Mouse (Mus musculus) embryonic fibroblast, embryonic 13.5 days (primary cell): ENCODE measurements around the gene Batf2. TPM values are rescaled to one million over a fixed set of nuclear protein-coding genes. Genes with fewer than 3 reads are reported as not detected.

ENCODE experiments used
- H3K27ac ChIP-seq: 2 replicates; pipeline ENCODE4 v1.5.1; 2012; ENCODE audit warnings: low read length, control low read depth, inconsistent platforms; ENCODE audit not compliant: insufficient read depth
- H3K4me1 ChIP-seq: 2 replicates; pipeline ENCODE4 v1.6.1; 2011; ENCODE audit warnings: low read length; ENCODE audit not compliant: control insufficient read depth, insufficient read depth
- H3K4me3 ChIP-seq: 2 replicates; pipeline ENCODE4 v1.5.1; 2011; ENCODE audit warnings: mild to moderate bottlenecking, control low read depth, low read length; ENCODE audit not compliant: insufficient read depth
- CTCF ChIP-seq: IDR thresholded peaks from 2 replicates; pipeline ENCODE4 v1.5.1; 2011; ENCODE audit warnings: mild to moderate bottlenecking, control low read depth, low read length, moderate library complexity, borderline replicate concordance; ENCODE audit not compliant: insufficient read depth
- POLR2A ChIP-seq: IDR thresholded peaks from 2 replicates; pipeline ENCODE4 v1.6.1; 2011; ENCODE audit warnings: low read depth, mild to moderate bottlenecking, control low read depth, low read length, moderate library complexity
- polyA plus RNA-seq: library from polyadenylated mRNA; stranded (reverse); fragments of >200 nt; gene quantifications from 2 replicates; pipeline ENCODE4 v1.2.4, GENCODE M21; 2011; ENCODE audit warnings: low read depth; ENCODE audit not compliant: missing spikeins, insufficient read length

Batf2 gene
- polyA plus RNA-seq, 1 experiment, result not detected

- TF ChIP-seq CTCF, result no peak
- no peak for TF ChIP-seq POLR2A
- H3K27ac ChIP-seq, result no peak overlapping the region
- no peaks in the 10 kb centered on the region for H3K4me1 ChIP-seq
- no peak overlapping the region for H3K4me3 ChIP-seq
Measured at GRCm38 (mm10) chr19:6218606-6219005, 77.8 kb downstream of the Batf2 start.

Other genes with a start within 250 kb of the Batf2 start
- gene Tigd3, start 246.8 kb upstream of the Batf2 start, polyA plus RNA-seq, result 0.60 and 1.5 TPM in 2 replicates
- 94.7 and 135 TPM in 2 replicates for gene Dpf2, start 228.0 kb upstream of the Batf2 start, polyA plus RNA-seq
- 10.4 and 12.1 TPM in 2 replicates for gene Cdc42ep2, start 216.2 kb upstream of the Batf2 start, polyA plus RNA-seq
- 19.7 and 29.7 TPM in 2 replicates for gene Pola2, start 176.8 kb upstream of the Batf2 start, polyA plus RNA-seq
- gene Slc22a20, start 154.8 kb upstream of the Batf2 start, polyA plus RNA-seq, result not detected in 2 replicates
- gene Capn1, start 125.1 kb upstream of the Batf2 start, polyA plus RNA-seq, result 46.5 and 57.1 TPM in 2 replicates
- 36.8 and 40.3 TPM in 2 replicates for gene Syvn1, start 94.4 kb upstream of the Batf2 start, polyA plus RNA-seq
- gene Mrpl49, start 83.2 kb upstream of the Batf2 start, polyA plus RNA-seq, result 24.0 and 25.7 TPM in 2 replicates
- gene Fau, start 83.1 kb upstream of the Batf2 start, polyA plus RNA-seq, result 1,065 and 1,194 TPM in 2 replicates
- 8.9 and 9.9 TPM in 2 replicates for gene Znhit2, start 79.8 kb upstream of the Batf2 start, polyA plus RNA-seq
- gene Tm7sf2, start 72.6 kb upstream of the Batf2 start, polyA plus RNA-seq, result 18.5 and 20.7 TPM in 2 replicates
- gene Vps51, start 63.8 kb upstream of the Batf2 start, polyA plus RNA-seq, result 23.2 and 23.5 TPM in 2 replicates
- not detected in 2 replicates for gene Tmem262, start 61.0 kb upstream of the Batf2 start, polyA plus RNA-seq
- gene Gm28374, start 58.7 kb upstream of the Batf2 start, polyA plus RNA-seq, result 1.6 TPM in 1 of 2 replicates, not detected in the other
- gene Zfpl1, start 56.0 kb upstream of the Batf2 start, polyA plus RNA-seq, result 43.0 and 59.0 TPM in 2 replicates
- gene Cdca5, start 56.0 kb upstream of the Batf2 start, polyA plus RNA-seq, result 9.4 and 12.9 TPM in 2 replicates
- gene AC131692.1, start 46.6 kb upstream of the Batf2 start, polyA plus RNA-seq, result 0.58 and 0.68 TPM in 2 replicates
- 0.45 and 0.61 TPM in 2 replicates for gene Naaladl1, start 35.2 kb upstream of the Batf2 start, polyA plus RNA-seq
- 13.7 and 16.2 TPM in 2 replicates for gene Sac3d1, start 22.3 kb upstream of the Batf2 start, polyA plus RNA-seq
- 19.5 and 22.6 TPM in 2 replicates for gene Snx15, start 12.7 kb upstream of the Batf2 start, polyA plus RNA-seq
- 56.2 and 57.6 TPM in 2 replicates for gene Arl2, start 565 bp downstream of the Batf2 start, polyA plus RNA-seq
- not detected in 2 replicates for gene Majin, start 43.4 kb downstream of the Batf2 start, polyA plus RNA-seq
- not detected in 2 replicates for gene Gpha2, start 85.4 kb downstream of the Batf2 start, polyA plus RNA-seq
- 26.0 and 33.0 TPM in 2 replicates for gene Ppp2r5b, start 94.9 kb downstream of the Batf2 start, polyA plus RNA-seq
- 13.0 and 14.3 TPM in 2 replicates for gene Atg2a, start 100.7 kb downstream of the Batf2 start, polyA plus RNA-seq
- gene Ehd1, start 135.7 kb downstream of the Batf2 start, polyA plus RNA-seq, result 72.9 and 96.4 TPM in 2 replicates
- gene Cdc42bpg, start 165.5 kb downstream of the Batf2 start, polyA plus RNA-seq, result 17.0 and 18.6 TPM in 2 replicates
- 36.1 and 37.5 TPM in 2 replicates for gene Men1, start 194.0 kb downstream of the Batf2 start, polyA plus RNA-seq
- gene Map4k2, start 200.2 kb downstream of the Batf2 start, polyA plus RNA-seq, result 18.0 and 24.3 TPM in 2 replicates
- gene Sf1, start 222.7 kb downstream of the Batf2 start, polyA plus RNA-seq, result 186 and 226 TPM in 2 replicates
- gene Pygm, start 243.4 kb downstream of the Batf2 start, polyA plus RNA-seq, result 0.38 and 0.91 TPM in 2 replicates